Mouse (Mus musculus) granulocyte monocyte progenitor cell, adult 5-6 weeks (primary cell): ENCODE measurements around the gene Pzp. TPM values are rescaled to one million over a fixed set of nuclear protein-coding genes. Genes with fewer than 3 reads are reported as not detected.
A peak's percentile ranks its signal among the peaks of the same experiment; 100 is the strongest.

Source experiments
- ATAC-seq: replicated peaks from 2 replicates; pipeline ENCODE4 v1.8.0; 2016; ENCODE audit warnings: mild to moderate bottlenecking, moderate TSS enrichment, inconsistent platforms; ENCODE audit not compliant: poor library complexity, severe bottlenecking
- total RNA-seq, 2 experiments: library from RNA; stranded (forward) in 1 of 2; stranded (reverse) in 1 of 2; fragments of 200-712, 200-1000 nt in 1 of 2; fragments of >200 nt in 1 of 2; fragmentation: Nextera tagmentation in 1 of 2; gene quantifications; 2 replicates each; pipeline ENCODE4 v1.2.3; 2014 to 2017

Gene Pzp
- total RNA-seq (2014; fragmentation: Nextera tagmentation) (not detected in 2 replicates), total RNA-seq (2017) (not detected in 2 replicates)

DNA sequence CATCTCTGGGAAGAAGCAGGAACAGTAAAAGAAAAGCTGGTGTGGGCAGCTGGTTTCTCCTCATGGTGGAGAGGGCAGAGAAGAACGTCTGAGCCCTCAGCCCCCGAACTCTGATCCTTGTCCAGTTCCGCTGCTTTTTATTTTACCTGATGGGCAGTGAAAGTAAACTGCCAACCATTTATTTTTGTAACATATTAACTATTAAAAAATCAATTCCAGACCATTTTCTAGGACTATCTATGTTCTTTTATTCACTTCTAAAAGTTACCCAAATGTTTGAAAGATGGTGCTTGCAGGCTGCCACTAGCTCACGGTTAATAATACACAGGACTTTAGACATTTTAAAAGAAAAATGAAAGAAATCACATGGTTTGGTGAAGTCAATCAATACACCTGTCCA, at the start of gene Pzp:
Gene Pzp, minus strand, starts transcription at position 120 of the 400 bp plus-strand sequence.
- ATAC-seq: no peak

GRCm38 (mm10) chr6:128566589-128566988, 40.1 kb upstream of the Pzp start:
- ATAC-seq: no peak

DNA sequence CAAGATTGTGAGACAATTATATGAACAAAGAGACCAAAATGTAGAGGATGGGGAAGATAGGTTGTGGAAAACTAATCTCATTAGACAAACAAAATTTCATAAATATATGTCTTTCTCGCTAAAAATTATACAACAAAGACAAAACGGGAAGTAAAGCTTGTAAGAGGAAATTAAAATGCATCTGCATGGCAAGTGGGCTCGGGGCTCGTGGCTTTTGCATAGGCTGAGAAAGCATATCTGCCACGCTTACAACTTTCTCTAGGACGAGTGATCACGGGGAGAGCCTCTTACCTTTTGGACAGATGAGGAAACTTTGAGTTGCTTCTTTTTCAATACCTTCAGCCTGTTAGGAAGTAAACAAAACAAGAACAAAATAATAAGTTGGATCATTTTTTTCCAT, 27.5 kb upstream of the Pzp start:
- peak; percentile 44; the same call in 1 of the 2 replicates for ATAC-seq

DNA sequence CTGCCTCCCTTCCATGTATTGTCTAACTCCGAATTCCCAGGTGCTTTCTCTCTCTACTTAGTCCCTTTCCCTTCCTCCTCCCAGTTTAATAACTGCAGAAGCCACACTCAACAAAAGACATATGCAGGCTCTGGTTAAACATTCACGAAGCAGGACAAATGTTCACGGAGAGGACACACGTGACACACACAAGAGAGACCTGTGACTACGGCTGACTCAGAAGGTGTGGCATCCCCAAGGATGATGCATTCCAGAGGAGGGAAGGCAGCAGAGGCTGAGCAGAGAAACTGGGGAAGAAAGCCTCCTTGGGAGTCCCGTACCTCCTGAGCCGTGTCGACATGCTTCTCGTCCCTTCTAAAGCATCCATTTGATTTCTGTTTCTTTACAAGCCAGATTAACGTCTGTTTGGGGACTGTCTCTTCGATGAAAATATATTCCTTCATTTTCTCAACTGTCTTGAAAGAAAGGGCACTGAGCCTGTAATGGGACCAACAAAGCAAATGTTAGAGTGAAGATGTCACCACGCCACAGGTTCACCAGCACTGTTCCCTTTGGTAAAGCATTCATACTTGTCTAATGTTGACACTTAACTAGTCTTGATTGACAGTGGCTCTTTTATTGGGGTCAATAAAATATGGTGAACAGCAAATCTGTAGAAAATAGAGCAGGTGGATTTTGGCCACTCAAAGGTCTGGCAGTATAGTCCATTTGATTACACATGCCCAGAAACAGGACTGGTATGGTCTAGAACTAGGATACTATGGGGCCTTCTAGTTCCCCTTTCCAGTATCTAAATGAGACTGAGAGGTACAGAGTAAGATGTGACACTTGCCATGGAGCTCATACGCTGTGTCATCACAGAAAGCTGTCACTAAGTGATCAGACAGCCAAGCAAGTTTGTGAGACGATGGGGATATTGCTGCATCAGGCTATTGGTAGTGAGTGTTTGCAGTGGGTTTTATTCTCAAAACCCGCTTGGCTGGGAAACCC, 23.2 kb upstream of the Pzp start:
- peak; percentile 35; the same call in 1 of the 2 replicates for ATAC-seq

DNA sequence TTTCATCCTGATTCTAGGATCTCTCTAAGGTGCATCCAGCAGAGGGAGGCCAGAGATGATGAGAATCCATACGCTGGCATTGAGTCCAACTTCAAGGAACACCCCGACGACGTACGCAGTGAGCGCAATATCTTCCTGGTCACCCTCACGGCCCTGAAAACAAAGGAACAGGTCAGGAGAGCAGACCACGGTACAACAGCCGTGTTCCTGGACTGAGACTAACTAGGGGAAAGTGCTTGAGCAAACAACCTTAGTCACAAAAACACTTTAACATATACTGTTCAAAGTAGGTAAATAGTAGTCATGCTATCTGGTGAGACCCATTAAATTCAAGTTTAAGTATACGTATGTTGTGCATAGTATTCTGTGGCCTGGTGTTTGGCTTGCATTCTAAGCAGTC, 22.0 kb upstream of the Pzp start:
- ATAC-seq: no peak

GRCm38 (mm10) chr6:128545402-128545801, 18.9 kb upstream of the Pzp start:
- peak; percentile 62 for ATAC-seq

DNA sequence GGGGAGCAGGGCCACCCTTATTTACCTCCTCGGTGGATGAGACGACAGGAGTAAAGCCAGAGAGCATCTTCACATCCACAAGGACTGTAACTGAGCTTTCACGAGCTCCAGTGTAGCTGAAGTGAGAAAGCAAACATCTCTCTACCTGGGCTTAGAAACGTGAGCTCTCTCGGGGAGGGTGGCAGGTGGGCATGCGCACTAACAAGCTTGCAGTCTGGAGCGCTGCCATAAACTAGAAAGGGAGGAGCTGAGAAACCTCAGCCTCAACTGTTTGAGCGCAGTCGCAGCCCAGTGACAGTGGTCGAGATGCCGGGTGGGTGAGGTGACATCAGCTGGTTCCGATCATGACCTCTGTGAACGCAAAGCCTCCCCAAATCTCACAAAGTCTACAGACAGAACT, 16.7 kb upstream of the Pzp start:
- ATAC-seq: no peak

- no peak for ATAC-seq
Observed at GRCm38 (mm10) chr6:128535250-128535649, 8.7 kb upstream of the Pzp start.

DNA sequence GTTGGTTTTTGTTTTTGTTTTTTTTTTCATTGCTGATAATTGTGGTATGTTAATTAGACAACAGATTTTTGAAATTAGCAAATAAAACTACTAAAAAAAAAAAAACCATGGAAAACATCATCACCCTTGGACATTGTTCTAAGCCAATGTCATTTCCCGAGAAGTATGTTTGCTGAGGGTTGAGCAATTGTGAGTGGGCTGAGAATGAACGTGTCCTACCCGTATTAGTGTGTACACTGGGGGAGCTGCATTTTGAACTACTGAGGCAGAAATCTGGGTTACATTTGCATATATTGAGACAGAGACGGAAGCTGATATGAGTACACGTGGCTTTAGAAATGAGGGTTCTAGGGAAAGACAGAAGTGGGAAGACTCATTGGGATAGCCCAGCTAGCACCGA, 6.8 kb upstream of the Pzp start:
- ATAC-seq: no peak

DNA sequence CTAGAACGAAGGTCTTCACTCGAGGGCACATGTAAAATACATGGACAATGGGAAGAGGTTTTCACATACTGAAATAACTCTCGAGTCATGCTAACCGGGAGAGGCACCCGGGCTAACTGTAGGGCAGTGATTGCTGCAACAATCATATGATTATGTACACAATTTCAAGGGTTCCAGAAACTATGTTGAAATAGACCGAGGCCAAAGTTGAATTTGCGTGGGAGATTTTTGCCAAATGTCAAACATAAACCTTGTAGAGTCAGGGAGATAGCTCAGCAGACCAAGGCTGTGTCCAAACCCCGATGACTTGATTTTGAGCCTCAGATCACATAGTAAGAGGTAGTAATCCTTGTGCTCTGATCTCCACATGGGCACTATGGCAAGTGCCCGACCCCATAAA, 6.2 kb upstream of the Pzp start:
- no peak for ATAC-seq

DNA sequence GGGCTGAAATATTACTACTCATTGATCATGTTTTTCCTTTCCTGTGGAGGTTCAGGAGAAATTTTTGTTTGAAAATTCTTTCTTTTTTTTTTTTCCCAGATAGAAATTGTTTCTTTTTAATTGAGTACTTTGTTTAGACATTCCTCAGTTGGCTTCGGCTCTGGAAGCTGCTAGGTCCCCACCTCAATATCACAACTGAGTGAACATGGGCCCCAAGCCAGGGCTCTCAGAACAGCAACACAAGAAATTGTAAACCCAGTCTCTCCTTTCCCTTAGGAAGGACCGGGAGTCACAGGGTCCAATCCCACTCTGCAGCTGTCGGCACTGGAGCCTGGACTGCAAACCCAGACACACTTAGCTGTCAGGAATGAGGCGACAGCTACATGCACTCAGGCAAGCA, 2.0 kb upstream of the Pzp start:
- ATAC-seq: no peak

DNA sequence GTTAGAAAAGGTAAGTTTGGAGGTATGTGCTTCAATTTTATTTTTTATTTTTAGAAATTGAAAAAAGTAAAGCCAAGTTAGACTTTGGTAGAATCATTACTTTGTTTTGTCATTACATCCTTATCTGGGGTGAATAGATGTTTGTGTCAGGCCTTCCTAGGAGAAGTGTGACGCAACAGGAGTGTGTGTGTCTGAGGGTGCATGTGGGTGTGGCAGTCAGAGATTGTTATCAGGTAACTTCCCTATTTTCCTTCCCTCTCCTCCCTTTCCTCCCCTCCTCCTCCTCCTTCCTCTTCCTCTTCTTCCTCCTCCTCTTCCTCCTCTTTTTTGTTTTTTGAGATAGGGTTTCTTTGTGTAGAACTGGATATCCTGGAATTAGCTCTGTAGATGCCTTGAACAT, 590 bp upstream of the Pzp start:
- ATAC-seq: peak; percentile 75

DNA sequence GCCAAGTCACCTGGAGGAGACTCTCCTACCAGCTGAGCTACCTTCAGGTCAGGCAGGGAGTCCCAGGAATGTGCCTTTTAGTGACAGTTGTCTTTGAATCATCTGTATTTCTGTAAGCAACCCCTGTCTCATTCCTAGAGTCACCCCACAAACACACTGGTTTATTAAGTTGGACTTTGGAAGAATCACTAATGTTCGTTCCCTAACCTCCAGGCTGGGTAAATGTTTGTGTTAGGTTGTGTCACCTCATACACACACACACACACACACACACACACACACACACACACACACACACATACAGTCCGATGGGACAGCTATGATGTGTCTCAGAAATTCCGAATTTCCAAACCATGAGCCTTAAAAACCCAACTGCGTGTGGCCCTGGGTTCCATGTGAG, 719 bp downstream of the Pzp start:
- no peak for ATAC-seq

GRCm38 (mm10) chr6:128523360-128523759, 3.2 kb downstream of the Pzp start:
- ATAC-seq: no peak

DNA sequence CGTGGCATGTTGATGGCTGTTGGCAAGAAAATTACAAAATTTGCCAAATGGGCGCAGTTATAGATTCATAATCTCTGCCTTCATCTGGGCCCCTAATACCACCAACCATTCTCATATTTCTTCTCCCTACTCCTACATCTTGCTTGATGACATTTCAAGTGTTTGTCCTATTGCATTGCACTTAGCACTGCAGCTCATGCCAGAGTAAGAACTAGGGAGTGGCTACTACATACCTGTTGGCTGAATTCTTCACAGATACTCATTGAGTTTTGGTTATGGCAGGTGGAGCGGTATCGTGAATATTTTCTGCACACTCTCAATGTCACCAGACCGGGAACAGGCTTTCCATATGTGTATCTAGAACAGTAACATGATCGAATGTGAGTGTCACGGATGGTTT, 7.4 kb downstream of the Pzp start:
- no peak for ATAC-seq

GRCm38 (mm10) chr6:128505676-128506236, 20.8 kb downstream of the Pzp start:
- ATAC-seq: no peak

DNA sequence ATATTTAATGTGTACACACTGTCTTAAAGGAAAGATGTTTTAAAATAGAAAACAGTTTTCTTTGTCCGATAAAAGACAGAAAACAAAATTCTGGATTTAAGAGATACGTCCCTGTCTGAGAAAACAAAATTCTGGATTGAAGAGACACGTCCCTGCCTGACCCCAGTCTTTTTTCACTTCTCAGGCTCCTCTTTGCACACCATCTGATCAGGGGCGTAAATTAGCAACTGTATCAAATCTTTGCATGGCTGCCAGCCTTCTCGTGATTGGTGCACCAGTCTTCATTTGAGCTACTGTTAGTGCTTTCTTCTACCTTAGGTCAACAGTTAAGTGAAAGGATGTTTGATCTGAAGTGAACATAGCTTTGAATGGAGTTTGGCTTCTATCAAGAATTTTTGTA, 21.8 kb downstream of the Pzp start:
- ATAC-seq: no peak

GRCm38 (mm10) chr6:128495346-128495745, 31.2 kb downstream of the Pzp start:
- ATAC-seq: no peak

- ATAC-seq: no peak
Observed at GRCm38 (mm10) chr6:128494646-128495331, 31.7 kb downstream of the Pzp start.

GRCm38 (mm10) chr6:128491916-128492315, 34.6 kb downstream of the Pzp start:
- no peak for ATAC-seq

DNA sequence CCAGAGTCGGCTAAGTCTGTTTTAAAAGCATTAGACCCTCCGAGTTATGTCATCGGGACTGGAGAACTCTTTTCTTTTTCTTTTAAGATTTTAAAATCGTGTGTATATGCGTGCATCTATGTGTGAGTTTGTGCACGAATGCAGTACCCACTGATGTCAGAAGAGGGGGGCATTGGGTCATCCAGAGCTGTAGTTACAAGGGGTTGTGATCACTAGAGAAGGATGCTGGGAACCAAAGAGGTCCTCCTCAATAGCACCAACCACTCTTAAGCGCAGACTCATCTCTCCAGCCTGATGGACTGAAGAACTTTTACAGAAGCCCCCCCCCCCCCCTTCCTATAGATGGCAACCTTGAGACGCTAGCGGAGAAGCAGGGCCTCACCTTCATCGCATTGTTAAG, 36.4 kb downstream of the Pzp start:
- ATAC-seq: no peak
